Mouse (Mus musculus) lung, embryonic 16.5 days (tissue): Measurements from ENCODE around the gene Shkbp1. TPM values are rescaled to one million over a fixed set of nuclear protein-coding genes. Genes with fewer than 3 reads are reported as not detected.

Experiments used
- ATAC-seq: fragments of 200-750 bp; cut with Nextera tagmentation; 2 replicates; pipeline ENCODE4 v1.8.0; 2017; ENCODE audit warnings: low read depth, mild to moderate bottlenecking, moderate library complexity
- H3K27ac ChIP-seq: fragments of 300-500 bp; sonication (generic); 2 replicates; pipeline ENCODE4 v1.5.1; 2014; ENCODE audit warnings: mild to moderate bottlenecking, control low read depth, low read length
- H3K27me3 ChIP-seq: fragments of 300-500 bp; sonication (generic); 2 replicates; pipeline ENCODE4 v1.6.1; 2014; ENCODE audit warnings: low read depth, low read length, mixed read lengths; ENCODE audit not compliant: control insufficient read depth, insufficient read depth
- H3K36me3 ChIP-seq: fragments of 300-500 bp; sonication (generic); 2 replicates; pipeline ENCODE4 v1.6.1; 2014; ENCODE audit warnings: low read length; ENCODE audit not compliant: control insufficient read depth, insufficient read depth
- H3K4me1 ChIP-seq: fragments of 300-500 bp; sonication (generic); replicated peaks from 2 replicates; pipeline ENCODE4 v1.6.1; 2014; ENCODE audit warnings: low read length, mixed read lengths; ENCODE audit not compliant: control insufficient read depth, insufficient read depth
- H3K4me2 ChIP-seq: fragments of 300-500 bp; sonication (generic); 2 replicates; pipeline ENCODE4 v1.6.1; 2014; ENCODE audit warnings: low read depth, low read length, control low read depth
- H3K4me3 ChIP-seq: fragments of 300-500 bp; sonication (generic); 2 replicates; pipeline ENCODE4 v1.5.1; 2014; ENCODE audit warnings: mild to moderate bottlenecking, low read length, control low read depth
- H3K9ac ChIP-seq: fragments of 300-500 bp; sonication (generic); 2 replicates; pipeline ENCODE4 v1.6.1; 2014; ENCODE audit warnings: low read length, control low read depth
- H3K9me3 ChIP-seq: fragments of 300-500 bp; sonication (generic); 2 replicates; pipeline ENCODE4 v1.6.1; 2016; ENCODE audit warnings: low read length; ENCODE audit not compliant: control insufficient read depth
- WGBS: fragments of 180-500 bp; shearing (Covaris S2); extraction: QIAGEN DNeasy Blood & Tissue Kit; methylation state at CpG from one replicate; pipeline ENCODE4 v1.1.7; 2014; 5-methylcytosine and 5-hydroxymethylcytosine counted together
- polyA plus RNA-seq: library from polyadenylated mRNA; unstranded; fragments of >200 nt; fragmentation: Nextera tagmentation; extraction: Ambion mirVana; gene quantifications from 2 replicates; pipeline ENCODE4 v1.2.1, GENCODE M21; 2015

Shkbp1 gene
- polyA plus RNA-seq, result 43.6 and 46.2 TPM in 2 replicates

DNA sequence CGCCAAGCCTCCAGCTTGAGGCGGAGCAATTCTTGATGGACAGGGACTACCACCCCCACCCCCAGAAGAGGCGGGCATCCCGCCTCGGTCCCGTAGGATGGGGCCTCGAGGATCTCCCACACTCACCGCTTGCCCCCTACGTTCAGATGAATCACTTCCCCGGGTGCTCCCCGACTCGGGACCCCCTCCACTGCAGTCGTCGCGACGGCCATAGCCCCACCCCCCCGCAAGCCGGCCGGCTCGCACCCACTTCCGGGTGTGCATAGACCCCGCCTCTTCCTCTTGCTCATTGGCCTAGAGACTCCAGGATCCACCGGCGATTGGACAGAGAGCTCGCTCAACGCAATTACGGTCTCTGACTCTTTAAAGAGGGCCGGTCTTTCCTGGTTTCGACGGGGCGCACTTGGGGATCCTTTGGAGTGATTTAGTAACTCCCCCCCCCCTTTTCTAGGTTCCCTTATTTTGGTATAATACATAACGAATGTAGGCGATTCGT is at the start of gene Shkbp1:
Gene Shkbp1 (minus strand): TSS at position 275 of the 496 bp plus-strand sequence.
- under 1% methylated on average over 34 of the region's 34 CpGs for WGBS
- Histone ChIP-seq H3K4me3 (peak within 1 kb of the TSS; percentile 68), H3K27ac (peak within 1 kb of the TSS; percentile 81), H3K36me3 (no peaks in the 10 kb centered on the region; the same call in 1 of the 2 replicates), H3K4me2 (peak within 1 kb of the TSS; percentile 72), H3K4me1 (peaks cover 22% of the 10 kb centered on the region), H3K9ac (peak within 1 kb of the TSS; percentile 68), H3K9me3 (no peaks in the 10 kb centered on the region), H3K27me3 (no peaks in the 10 kb centered on the region)
- ATAC-seq, result peak; percentile 94

DNA sequence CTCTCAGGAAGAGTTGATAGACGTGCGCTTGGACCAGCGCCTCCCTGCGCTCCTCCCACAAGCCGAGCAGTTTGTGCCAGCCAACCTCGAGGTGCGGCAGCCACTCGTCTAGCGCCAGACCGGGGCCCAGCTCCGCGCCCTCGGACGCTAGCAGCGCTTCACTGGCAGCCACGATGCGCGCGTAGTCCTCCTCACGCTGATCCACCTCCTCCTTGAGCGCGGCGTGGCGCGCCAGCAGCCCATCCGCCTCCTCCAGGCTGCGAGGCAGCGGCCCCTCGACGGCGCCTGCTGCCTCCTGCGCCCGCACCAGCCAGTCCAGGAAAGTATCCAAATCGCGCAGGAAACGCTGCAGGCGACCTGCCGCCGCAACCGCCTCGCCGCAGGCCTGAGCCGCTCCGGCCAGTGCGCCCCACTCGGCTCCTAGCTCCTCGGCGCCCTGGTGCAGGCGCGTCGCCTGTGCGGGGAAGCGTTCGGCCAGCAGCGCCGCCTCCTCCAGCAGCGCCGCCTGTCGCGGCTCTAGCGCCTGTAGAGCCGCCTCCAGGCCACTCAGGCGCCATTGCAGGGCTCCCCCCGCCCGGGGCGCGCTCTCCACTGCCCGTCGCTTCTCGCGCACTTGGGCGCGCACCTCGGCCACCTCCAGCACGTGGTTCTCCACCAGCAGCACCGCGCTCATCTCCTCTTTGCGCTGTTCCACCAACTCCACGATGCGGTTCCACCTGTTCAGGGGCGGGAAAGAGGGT is 48.6 kb upstream of the Shkbp1 start:
- no peak overlapping the region for H3K4me2 ChIP-seq
- H3K4me3 ChIP-seq, result 0 out of 2 replicates have a peak overlapping the region, but pooled peaks have one; percentile 0
- 5% methylated on average over 81 of the region's 81 CpGs for WGBS
- H3K27me3 ChIP-seq, result peaks cover 72% of the 10 kb centered on the region
- H3K9me3 ChIP-seq, result peaks cover 9% of the 10 kb centered on the region; the same call in 1 of the 2 replicates
- H3K9ac ChIP-seq, result no peak overlapping the region
- no peaks in the 10 kb centered on the region for H3K36me3 ChIP-seq
- peaks cover 13% of the 10 kb centered on the region for H3K4me1 ChIP-seq
- no peak for ATAC-seq
- no peak overlapping the region for H3K27ac ChIP-seq

DNA sequence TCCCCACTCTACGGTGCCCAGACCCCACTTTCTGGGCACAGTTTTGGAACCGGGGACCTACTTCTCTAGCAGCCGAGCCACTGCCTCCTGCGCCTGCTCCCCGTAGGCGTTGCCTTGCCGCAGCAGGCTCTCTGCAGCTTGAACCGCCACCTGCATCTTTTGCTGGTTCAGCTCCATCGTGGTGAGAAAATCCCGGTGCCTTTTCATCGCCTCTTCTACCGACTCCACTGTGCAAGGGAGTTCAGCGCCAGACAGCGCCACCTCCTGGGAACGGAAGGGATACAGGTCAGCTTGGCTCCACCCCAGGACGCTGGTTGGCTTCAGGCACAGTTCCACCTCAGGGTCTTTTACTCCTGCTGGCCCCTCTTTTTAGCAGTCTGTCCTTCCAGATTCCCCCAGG is 46.9 kb upstream of the Shkbp1 start:
- no peak for ATAC-seq
- H3K27me3 ChIP-seq, result peaks cover 62% of the 10 kb centered on the region
- H3K9ac ChIP-seq, result no peak overlapping the region

DNA sequence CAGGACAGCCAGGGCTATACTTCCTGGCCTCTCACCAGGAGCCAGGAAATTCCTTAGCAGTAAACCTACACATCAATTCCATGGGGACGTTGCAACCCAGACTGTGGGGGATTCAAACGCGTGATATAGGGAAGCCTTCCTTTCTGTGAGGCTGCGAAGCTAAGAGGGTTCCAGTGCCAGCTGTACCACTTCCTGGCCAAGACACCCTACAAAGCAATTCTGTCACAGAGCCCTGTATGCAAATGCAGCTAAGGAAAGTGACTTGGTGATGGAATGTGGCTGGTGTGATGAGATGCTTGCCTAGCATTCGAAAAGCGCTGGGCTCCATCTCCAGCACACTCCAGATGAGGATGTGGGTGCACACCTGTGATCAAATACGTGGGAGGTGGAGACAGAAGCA is 44.7 kb upstream of the Shkbp1 start:
- no peaks in the 10 kb centered on the region for H3K36me3 ChIP-seq
- no peak overlapping the region for H3K9ac ChIP-seq
- H3K27me3 ChIP-seq, result peaks cover 65% of the 10 kb centered on the region
- no peak overlapping the region for H3K4me3 ChIP-seq
- peaks cover 6% of the 10 kb centered on the region; the same call in 1 of the 2 replicates for H3K9me3 ChIP-seq
- ATAC-seq, result no peak
- no peak overlapping the region for H3K27ac ChIP-seq
- WGBS, result 63% methylated on average over 7 of the region's 7 CpGs
- H3K4me2 ChIP-seq, result no peak overlapping the region
- 0 out of 2 replicates have a peak, but pooled peaks cover 2% of the 10 kb centered on the region for H3K4me1 ChIP-seq

More for the DNA sequence above, 46.9 kb upstream of the Shkbp1 start:
- Histone ChIP-seq H3K4me1 (0 out of 2 replicates have a peak, but pooled peaks cover 2% of the 10 kb centered on the region), H3K9me3 (peaks cover 9% of the 10 kb centered on the region; the same call in 1 of the 2 replicates), H3K4me3 (no peak overlapping the region), H3K36me3 (no peaks in the 10 kb centered on the region), H3K4me2 (no peak overlapping the region), H3K27ac (no peak overlapping the region)
- 11% methylated on average over 16 of the region's 16 CpGs for WGBS

DNA sequence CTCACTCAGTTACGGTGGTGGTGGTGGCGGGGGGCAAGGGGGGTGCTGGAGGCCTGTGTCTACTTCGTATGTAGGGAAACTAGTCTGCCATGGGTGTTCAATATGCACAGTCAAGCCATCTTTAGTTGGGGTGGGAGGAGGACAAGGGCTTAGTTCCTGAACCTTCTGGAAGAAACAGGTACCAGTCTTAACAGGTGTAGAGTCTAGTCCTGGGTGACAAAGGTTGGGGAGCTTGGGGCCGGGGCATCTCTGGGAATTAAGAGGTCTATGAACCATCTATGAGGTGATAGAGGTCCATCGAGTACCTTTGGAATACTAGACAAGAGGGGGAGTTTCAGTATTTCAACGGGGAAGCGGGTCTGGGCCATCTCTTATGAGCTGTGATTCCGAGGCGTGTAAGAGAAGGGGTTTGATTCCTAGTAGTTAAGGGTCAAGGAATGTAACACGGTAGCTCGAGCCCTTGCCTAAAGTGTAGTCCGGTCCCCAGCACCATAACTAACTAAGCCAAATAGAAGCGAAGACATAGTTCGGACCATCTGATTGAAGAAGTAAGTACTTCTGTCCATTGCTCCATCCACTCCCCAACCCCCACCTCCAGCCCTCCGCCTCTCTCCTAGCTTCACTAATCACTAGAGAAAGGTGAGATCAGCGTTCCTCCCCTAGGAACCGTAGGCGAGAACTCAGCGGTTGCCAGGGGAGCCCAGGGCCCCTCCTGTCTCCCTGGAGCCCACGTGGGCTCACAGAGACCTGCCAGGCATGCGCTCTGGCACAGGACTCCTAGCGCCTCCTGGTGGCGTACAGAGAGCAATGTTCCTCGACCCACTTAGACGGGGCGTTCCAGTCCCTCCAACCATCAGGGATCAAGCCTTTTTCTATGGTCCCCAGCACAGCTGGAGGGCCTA is 41.5 kb upstream of the Shkbp1 start:
- no peaks in the 10 kb centered on the region for H3K36me3 ChIP-seq
- WGBS, result 12% methylated on average over 26 of the region's 26 CpGs
- H3K4me3 ChIP-seq, result no peak overlapping the region
- H3K9me3 ChIP-seq, result no peaks in the 10 kb centered on the region
- peak; percentile 61 for ATAC-seq
- H3K4me1 ChIP-seq, result no peaks in the 10 kb centered on the region
- H3K27ac ChIP-seq, result no peak overlapping the region
- no peak overlapping the region for H3K4me2 ChIP-seq
- H3K9ac ChIP-seq, result no peak overlapping the region
- peaks cover 55% of the 10 kb centered on the region for H3K27me3 ChIP-seq

DNA sequence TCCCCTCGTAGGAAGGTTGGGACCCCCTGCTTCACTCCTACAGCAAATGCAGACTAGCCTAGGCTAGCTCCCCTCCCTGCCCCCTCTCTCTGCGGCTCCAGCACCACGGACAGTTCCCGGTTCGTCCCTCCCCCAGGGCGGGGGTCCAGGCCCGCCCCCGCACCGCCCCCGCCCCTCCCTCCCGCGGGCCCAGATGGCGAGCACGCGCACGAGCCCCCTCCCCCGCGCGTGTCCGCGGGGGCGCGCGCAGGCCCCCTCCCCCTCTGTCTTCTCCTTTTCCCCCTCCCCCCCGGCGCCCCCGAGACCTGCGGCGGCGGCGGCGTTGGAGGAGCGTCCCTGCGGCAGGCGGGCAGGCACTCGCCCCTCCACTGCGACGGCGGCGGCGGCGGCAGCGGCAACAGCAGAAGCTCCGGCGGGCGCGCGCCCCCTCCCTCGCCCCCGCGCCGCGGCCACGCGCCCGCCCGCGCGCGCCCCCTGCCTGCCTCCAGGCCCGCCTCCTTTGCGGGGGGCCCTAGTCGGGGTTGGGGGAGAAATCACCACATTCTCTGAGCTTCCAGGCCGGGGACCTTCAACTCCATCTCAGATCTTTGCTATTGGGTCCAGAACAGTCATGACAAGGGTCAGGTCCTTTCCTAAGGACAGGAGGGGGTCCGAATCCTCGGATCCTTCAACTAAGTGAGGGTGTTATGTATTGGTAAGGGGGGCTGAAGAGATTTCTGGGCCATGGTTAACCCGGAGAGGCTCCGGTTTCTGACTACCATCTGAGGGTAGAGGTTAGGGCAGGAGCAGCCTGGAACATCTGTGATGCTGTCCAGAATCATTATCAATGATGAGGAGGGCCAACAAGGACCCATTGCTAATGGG is 40.6 kb upstream of the Shkbp1 start:
- Histone ChIP-seq H3K4me2 (peak overlapping the region; percentile 85), H3K9me3 (no peaks in the 10 kb centered on the region), H3K36me3 (no peaks in the 10 kb centered on the region), H3K9ac (peak overlapping the region; percentile 24; the same call in 1 of the 2 replicates), H3K27me3 (peaks cover 51% of the 10 kb centered on the region), H3K4me3 (peak overlapping the region; percentile 56), H3K27ac (no peak overlapping the region), H3K4me1 (no peaks in the 10 kb centered on the region)
- ATAC-seq, result peak; percentile 72
- 3% methylated on average over 34 of the region's 68 CpGs for WGBS

DNA sequence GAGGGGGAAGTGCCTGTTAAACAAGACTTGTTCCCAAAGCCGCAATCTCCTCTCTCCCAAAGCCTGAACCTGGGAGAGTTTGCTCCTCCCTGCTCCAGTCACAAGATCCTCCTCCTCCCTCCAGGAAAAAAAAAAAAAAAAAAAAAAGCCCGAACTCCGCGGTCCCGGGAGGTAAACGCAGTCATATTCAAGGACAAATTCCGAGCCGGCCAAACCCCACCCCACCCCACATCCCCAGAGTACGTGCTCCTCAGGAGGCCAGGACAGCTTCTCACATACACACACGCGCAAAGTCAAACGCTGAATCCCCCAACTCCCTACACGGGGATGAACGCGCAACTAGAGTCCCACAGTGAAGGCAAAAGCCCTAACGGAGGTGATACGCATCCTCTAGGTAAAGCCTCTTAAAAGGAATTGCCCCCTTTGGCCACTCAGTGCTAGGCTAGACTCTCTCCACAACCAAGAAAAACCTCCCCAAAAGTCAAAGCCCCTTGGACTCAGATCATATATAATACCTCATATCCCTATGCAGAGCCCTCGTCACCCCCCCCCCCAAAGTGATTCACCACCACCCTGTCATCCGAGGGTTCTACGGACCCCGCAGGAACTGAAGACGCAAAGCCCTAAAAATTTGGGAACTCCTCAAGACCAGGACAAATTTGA is 39.8 kb upstream of the Shkbp1 start:
- Histone ChIP-seq H3K9ac (no peak overlapping the region), H3K4me2 (peak overlapping the region; percentile 85), H3K36me3 (no peaks in the 10 kb centered on the region), H3K27me3 (peaks cover 58% of the 10 kb centered on the region), H3K4me1 (no peaks in the 10 kb centered on the region), H3K9me3 (no peaks in the 10 kb centered on the region), H3K27ac (no peak overlapping the region), H3K4me3 (peak overlapping the region; percentile 56)
- no peak for ATAC-seq
- 1% methylated on average over 21 of the region's 22 CpGs for WGBS

DNA sequence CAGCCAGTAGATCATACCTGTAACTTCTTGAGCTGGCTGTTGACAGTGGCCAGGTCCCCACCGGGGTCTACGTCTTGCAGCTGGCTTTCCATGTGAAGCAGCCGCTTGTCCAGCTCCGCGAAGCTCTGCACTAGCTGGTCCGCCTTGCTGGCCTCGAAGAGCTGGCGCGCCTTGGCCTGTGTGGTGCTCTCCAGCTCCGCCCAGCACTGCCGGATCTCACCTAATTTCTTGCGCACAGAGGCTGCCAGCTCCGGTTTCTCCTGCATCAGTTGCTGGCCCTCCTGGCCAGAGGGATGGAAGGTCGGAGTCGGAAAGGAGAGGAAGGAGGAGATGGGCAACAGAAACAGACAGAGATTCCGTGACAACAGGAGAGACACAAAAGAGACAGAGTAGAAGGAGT is 35.6 kb upstream of the Shkbp1 start:
- Histone ChIP-seq H3K4me2 (no peak overlapping the region), H3K9ac (no peak overlapping the region), H3K4me3 (no peak overlapping the region), H3K27ac (no peak overlapping the region), H3K4me1 (no peaks in the 10 kb centered on the region), H3K9me3 (no peaks in the 10 kb centered on the region), H3K36me3 (no peaks in the 10 kb centered on the region), H3K27me3 (peaks cover 40% of the 10 kb centered on the region)
- 29% methylated on average over 16 of the region's 16 CpGs for WGBS
- ATAC-seq, result no peak
